Mouse (Mus musculus) heart, postnatal 0 days (tissue): ENCODE measurements at regions not wholly inside any gene's neighbourhood (a gene's known extent, or its start where the extent isn't known, plus 50 kb on each side); places are given as distances from the start of the nearest gene placed in this dataset.

ENCODE experiments used
- ATAC-seq: fragments of 200-750 bp; cut with Nextera tagmentation; 2 replicates; pipeline ENCODE4 v1.8.0; 2017; ENCODE audit warnings: low read depth, moderate number of reproducible peaks, moderate library complexity; ENCODE audit not compliant: insufficient read depth
- DNase-seq: peaks from one replicate; pipeline ENCODE4 v3.0.0-alpha.2; 2016; ENCODE audit warnings: low spot score
- H3K27ac ChIP-seq: fragments of 300-500 bp; sonication (generic); 2 replicates; pipeline ENCODE4 v1.5.1; 2014; ENCODE audit warnings: low read depth, mild to moderate bottlenecking
- H3K27me3 ChIP-seq: fragments of 300-500 bp; sonication (generic); 2 replicates; pipeline ENCODE4 v1.6.1; 2014; ENCODE audit warnings: low read length, mixed read lengths; ENCODE audit not compliant: control insufficient read depth, insufficient read depth
- H3K36me3 ChIP-seq: fragments of 300-500 bp; sonication (generic); replicated peaks from 2 replicates; pipeline ENCODE4 v1.6.1; 2014; ENCODE audit warnings: low read length, mixed read lengths; ENCODE audit not compliant: control insufficient read depth, insufficient read depth
- H3K4me1 ChIP-seq: fragments of 300-500 bp; sonication (generic); 2 replicates; pipeline ENCODE4 v1.6.1; 2014; ENCODE audit warnings: antibody characterized with exemption; ENCODE audit not compliant: control insufficient read depth, insufficient read depth
- H3K4me2 ChIP-seq: fragments of 300-500 bp; sonication (generic); 2 replicates; pipeline ENCODE4 v1.6.1; 2014; ENCODE audit warnings: low read depth, mild to moderate bottlenecking, low read length, moderate library complexity
- H3K4me3 ChIP-seq: fragments of 300-500 bp; sonication (generic); 2 replicates; pipeline ENCODE4 v1.5.1; 2014; ENCODE audit warnings: low read depth, low read length
- H3K9ac ChIP-seq: fragments of 300-500 bp; sonication (generic); replicated peaks from 2 replicates; pipeline ENCODE4 v1.6.1; 2014; ENCODE audit warnings: low read depth, low read length, mixed read lengths
- H3K9me3 ChIP-seq: fragments of 300-500 bp; sonication (generic); replicated peaks from 2 replicates; pipeline ENCODE4 v1.6.1; 2016; ENCODE audit warnings: low read length; ENCODE audit not compliant: control insufficient read depth
- CTCF ChIP-seq: IDR thresholded peaks from 2 replicates; pipeline ENCODE4 v1.5.1; 2016; ENCODE audit warnings: antibody characterized with exemption, control low read depth, low read depth
- EP300 ChIP-seq: IDR thresholded peaks from 2 replicates; pipeline ENCODE4 v1.6.1; 2016; ENCODE audit warnings: antibody characterized with exemption, low read depth
- WGBS: fragments of 180-500 bp; shearing (Covaris S2); extraction: QIAGEN DNeasy Blood & Tissue Kit; methylation state at CpG from one replicate; pipeline ENCODE4 v1.1.7; 2014; 5-methylcytosine and 5-hydroxymethylcytosine counted together

DNA sequence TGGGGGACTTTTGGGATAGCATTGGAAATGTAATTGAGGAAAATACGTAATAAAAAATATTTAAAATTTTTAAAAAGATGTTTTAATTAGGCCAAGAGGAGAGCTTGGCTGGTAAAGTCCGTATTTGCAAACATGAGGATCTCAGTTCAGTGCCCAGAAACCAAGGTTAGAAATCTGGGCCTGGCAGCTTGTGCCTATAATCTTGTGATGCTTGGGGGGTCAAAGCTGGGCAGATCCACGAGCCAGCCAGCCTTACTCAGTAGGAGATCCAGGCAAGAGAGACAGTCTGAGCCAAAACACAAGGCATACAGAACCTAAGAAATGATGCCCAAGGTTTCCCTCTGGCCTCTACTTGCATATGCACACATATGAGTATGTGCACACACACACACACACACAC is 54.1 kb upstream of the Cxadr start:
- DNase-seq, result no peak
- WGBS, result 70% methylated on average over 3 of the region's 3 CpGs
- Histone ChIP-seq H3K4me1 (peaks cover 5% of the 10 kb centered on the region; the same call in 1 of the 2 replicates), H3K4me2 (no peak overlapping the region), H3K36me3 (no peaks in the 10 kb centered on the region), H3K27ac (no peak overlapping the region), H3K9me3 (no peaks in the 10 kb centered on the region), H3K4me3 (no peak overlapping the region), H3K27me3 (no peaks in the 10 kb centered on the region), H3K9ac (no peak overlapping the region)
- ATAC-seq, result no peak
- TF ChIP-seq CTCF (no peak), EP300 (no peak)

DNA sequence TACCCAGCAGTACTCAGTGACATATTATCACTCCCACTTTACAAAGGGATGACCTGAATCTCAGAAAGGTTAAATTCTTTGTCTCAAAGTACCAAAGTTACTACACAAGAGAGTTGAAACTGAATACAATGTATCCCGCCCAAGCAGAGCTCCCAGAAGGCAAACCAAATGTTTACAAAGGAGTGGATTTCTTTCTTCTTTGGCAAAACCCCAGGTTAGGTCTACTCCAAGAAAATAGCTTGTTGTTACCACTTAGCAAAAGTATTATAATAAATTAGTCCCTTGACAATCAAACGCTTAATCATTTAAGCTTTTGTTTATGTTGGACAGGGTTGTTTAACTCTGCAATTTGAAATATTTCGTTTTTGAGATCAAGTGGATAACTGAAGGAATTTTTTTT is 58.6 kb upstream of the Cxadr start:
- no peak overlapping the region for H3K4me3 ChIP-seq
- H3K27ac ChIP-seq, result no peak overlapping the region
- TF ChIP-seq CTCF, result no peak
- no peaks in the 10 kb centered on the region; the same call in 1 of the 2 replicates for H3K27me3 ChIP-seq
- no peaks in the 10 kb centered on the region for H3K4me1 ChIP-seq
- DNase-seq (no peak), ATAC-seq (no peak)
- no peaks in the 10 kb centered on the region for H3K9me3 ChIP-seq
- no peak overlapping the region for H3K9ac ChIP-seq
- no peak overlapping the region for H3K4me2 ChIP-seq
- WGBS, result 70% methylated on average over 3 of the region's 3 CpGs
- no peaks in the 10 kb centered on the region for H3K36me3 ChIP-seq

DNA sequence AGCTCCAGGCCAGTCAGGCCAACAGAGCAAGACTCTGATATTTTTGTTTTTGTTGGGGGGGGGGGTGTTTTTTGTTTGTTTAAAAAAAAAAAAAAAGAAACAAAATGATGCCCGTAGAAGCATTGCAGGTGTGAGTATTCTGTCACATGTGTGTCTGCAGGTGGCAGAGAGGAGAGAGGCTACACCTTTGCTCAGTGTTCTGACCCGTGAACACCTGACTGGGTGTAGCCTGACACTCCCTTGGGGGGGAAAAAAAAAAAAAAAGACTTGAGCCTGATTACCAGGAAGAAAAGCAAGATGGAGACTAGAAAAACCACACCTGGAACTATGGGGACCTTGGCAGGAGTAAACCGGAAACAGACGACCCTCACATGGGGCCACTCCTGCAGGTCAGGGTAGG is 61.1 kb upstream of the Cxadr start:
- H3K4me3 ChIP-seq, result no peak overlapping the region
- H3K36me3 ChIP-seq, result no peaks in the 10 kb centered on the region
- H3K4me1 ChIP-seq, result peaks cover 8% of the 10 kb centered on the region; the same call in 1 of the 2 replicates
- H3K9me3 ChIP-seq, result no peaks in the 10 kb centered on the region
- no peak for TF ChIP-seq CTCF
- no peak for TF ChIP-seq EP300
- H3K9ac ChIP-seq, result no peak overlapping the region
- no peak overlapping the region for H3K27ac ChIP-seq
- DNase-seq, result no peak
- WGBS, result 82% methylated on average over 4 of the region's 4 CpGs
- no peak for ATAC-seq
- H3K27me3 ChIP-seq, result peaks cover 5% of the 10 kb centered on the region; the same call in 1 of the 2 replicates
- H3K4me2 ChIP-seq, result no peak overlapping the region

DNA sequence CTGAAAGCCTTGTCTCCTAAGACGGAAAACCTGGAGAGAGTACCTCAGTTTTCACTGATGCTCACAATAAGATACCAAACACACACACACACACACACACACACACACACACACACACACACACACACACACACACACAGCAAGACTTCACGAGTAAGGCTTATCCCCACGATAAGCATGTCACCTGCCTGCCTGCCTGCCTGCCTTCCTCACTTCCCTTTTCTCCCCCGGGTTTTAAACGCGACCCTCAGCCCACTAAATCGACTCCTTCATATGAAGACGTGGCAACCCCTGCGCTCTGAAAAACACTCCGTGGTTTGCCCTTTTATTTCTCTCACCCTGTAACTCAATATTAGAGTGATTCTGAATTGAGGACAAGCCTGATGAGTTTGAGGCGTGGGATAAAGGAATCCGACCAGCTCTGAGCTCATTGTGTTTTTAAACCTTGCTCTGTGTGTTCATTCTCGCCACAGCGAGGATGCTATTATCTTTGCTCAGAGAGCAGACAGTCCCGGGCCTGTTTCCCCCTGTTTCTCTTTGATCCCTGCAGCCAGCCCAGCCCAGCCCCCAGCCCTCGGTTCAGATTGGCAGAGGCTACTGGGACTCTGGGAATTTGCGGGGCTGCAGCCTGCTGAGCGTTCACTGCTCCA is 63.1 kb upstream of the Cxadr start:
- DNase-seq (peak; percentile 18), ATAC-seq (no peak)
- peaks cover 8% of the 10 kb centered on the region; the same call in 1 of the 2 replicates for H3K4me1 ChIP-seq
- H3K27ac ChIP-seq, result no peak overlapping the region
- WGBS, result under 1% methylated on average over 17 of the region's 18 CpGs
- H3K4me2 ChIP-seq, result peak overlapping the region; percentile 92
- peak overlapping the region; percentile 62 for H3K4me3 ChIP-seq
- no peaks in the 10 kb centered on the region for H3K36me3 ChIP-seq
- TF ChIP-seq EP300 (no peak), CTCF (no peak)
- peaks cover 5% of the 10 kb centered on the region; the same call in 1 of the 2 replicates for H3K27me3 ChIP-seq
- no peaks in the 10 kb centered on the region for H3K9me3 ChIP-seq
- H3K9ac ChIP-seq, result peak overlapping the region; percentile 58

DNA sequence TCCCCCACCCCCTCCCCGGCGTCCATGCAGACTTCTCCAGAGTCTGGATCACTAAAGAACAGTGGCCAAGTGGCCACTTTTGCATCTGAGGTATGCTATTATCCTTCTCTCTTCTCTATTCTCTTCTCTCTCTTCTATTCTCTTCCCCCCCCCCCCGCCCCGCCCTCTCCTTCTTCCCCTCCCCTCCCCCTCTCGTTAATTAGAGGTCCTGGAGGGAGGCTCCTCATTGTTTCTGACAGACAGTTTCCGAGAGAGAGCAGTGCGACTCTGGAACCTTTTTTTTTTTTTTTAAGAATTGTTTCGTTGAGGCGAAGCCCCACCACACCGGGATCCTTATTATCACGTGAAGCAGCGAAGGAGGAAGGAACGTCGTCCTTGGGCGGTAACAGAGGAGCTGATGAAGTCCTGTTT is 63.6 kb upstream of the Cxadr start:
- peak overlapping the region; percentile 58 for H3K9ac ChIP-seq
- TF ChIP-seq CTCF (no peak), EP300 (no peak)
- H3K4me1 ChIP-seq, result peaks cover 8% of the 10 kb centered on the region; the same call in 1 of the 2 replicates
- no peaks in the 10 kb centered on the region for H3K36me3 ChIP-seq
- peaks cover 5% of the 10 kb centered on the region; the same call in 1 of the 2 replicates for H3K27me3 ChIP-seq
- ATAC-seq (peak; percentile 19), DNase-seq (peak; percentile 23)
- peak overlapping the region; percentile 62 for H3K4me3 ChIP-seq
- H3K27ac ChIP-seq, result no peak overlapping the region
- WGBS, result under 1% methylated on average over 15 of the region's 15 CpGs
- no peaks in the 10 kb centered on the region for H3K9me3 ChIP-seq
- H3K4me2 ChIP-seq, result peak overlapping the region; percentile 92
